Mouse (Mus musculus) stomach, postnatal 0 days (tissue): ENCODE results near the gene Naaladl1.

ENCODE experiments used
- CTCF ChIP-seq: IDR thresholded peaks from 2 replicates; pipeline ENCODE4 v1.5.1; 2016; ENCODE audit warnings: antibody characterized with exemption, low read depth, mild to moderate bottlenecking, moderate library complexity
- EP300 ChIP-seq: optimal IDR thresholded peaks from 2 replicates; pipeline ENCODE3; 2016; ENCODE audit warnings: antibody characterized with exemption

DNA sequence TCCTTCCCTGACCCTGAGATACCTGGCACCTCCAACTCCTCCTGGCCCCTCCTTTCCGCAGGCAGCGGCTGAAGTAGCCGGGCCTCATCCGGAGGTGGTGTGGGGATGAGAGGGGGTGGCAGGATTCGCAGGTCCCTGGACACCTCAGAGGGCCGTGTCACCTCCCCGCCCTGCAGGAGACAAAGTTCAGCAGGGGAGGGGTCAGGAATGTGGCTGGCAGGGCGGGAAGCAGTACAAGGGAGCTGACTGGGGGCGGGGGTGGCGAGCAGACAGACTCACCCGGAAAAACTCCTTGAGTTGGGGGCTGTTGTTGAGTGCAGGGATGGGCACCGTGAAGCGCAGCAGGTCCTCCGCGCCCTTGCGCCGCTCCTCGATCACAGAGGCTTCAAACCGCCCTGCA is 16.2 kb downstream of the Naaladl1 start:
- TF ChIP-seq CTCF (no peak), EP300 (no peak)
